Mouse (Mus musculus): ENCODE measurements around the gene Dhrs9.
"Not testable (repeated sequence)": the region's sequence is repeated elsewhere in the genome, so short reads cannot be mapped to it uniquely, and the experiment has no call there.

Gene Dhrs9

GRCm38 (mm10) chr2:69380281-69380680 is at the start of gene Dhrs9:
Gene Dhrs9, plus strand, starts transcription at chr2:69380445.
- DNase-seq (ENCODE audit: low spot score in 2 of 2) = peak; percentile 22 to 34

- DNase-seq (ENCODE audit: low spot score in 2 of 2) = not testable (repeated sequence)
Observed at GRCm38 (mm10) chr2:69331523-69331922, 48.7 kb upstream of the Dhrs9 start.

GRCm38 (mm10) chr2:69341506-69341905 is 38.7 kb upstream of the Dhrs9 start:
- no peak for DNase-seq (ENCODE audit: low spot score in 2 of 2)

GRCm38 (mm10) chr2:69342496-69343221 is 37.6 kb upstream of the Dhrs9 start, which contains the start of gene Abcb11:
Gene Abcb11, minus strand, starts transcription at chr2:69342616.
- no peak for DNase-seq (ENCODE audit: low spot score in 2 of 2)

- DNase-seq (ENCODE audit: low spot score in 2 of 2) = not testable (repeated sequence)
Observed at GRCm38 (mm10) chr2:69355402-69355801, 24.8 kb upstream of the Dhrs9 start.

- no peak for DNase-seq (ENCODE audit: low spot score in 2 of 2)
Observed at GRCm38 (mm10) chr2:69364831-69365230, 15.4 kb upstream of the Dhrs9 start.

GRCm38 (mm10) chr2:69365275-69365674 is 15.0 kb upstream of the Dhrs9 start:
- no peak for DNase-seq (ENCODE audit: low spot score in 2 of 2)

- DNase-seq (ENCODE audit: low spot score in 2 of 2) = no peak
Observed at GRCm38 (mm10) chr2:69376780-69377179, 3.5 kb upstream of the Dhrs9 start.

GRCm38 (mm10) chr2:69379801-69380200 is 444 bp upstream of the Dhrs9 start:
- DNase-seq (ENCODE audit: low spot score in 2 of 2) = no peak

- no peak for DNase-seq (ENCODE audit: low spot score in 2 of 2)
Observed at GRCm38 (mm10) chr2:69381740-69382139, 1.5 kb downstream of the Dhrs9 start.

GRCm38 (mm10) chr2:69382838-69383237 is 2.6 kb downstream of the Dhrs9 start:
- no peak for DNase-seq (ENCODE audit: low spot score in 2 of 2)

- DNase-seq (ENCODE audit: low spot score in 2 of 2) = no peak
Observed at GRCm38 (mm10) chr2:69386118-69386871, 6.0 kb downstream of the Dhrs9 start.

- no peak for DNase-seq (ENCODE audit: low spot score in 2 of 2)
Observed at GRCm38 (mm10) chr2:69393947-69394346, 13.7 kb downstream of the Dhrs9 start.

- DNase-seq (ENCODE audit: low spot score in 2 of 2) = no peak
Observed at GRCm38 (mm10) chr2:69395597-69396248, 15.5 kb downstream of the Dhrs9 start.

- DNase-seq (ENCODE audit: low spot score in 2 of 2) = no peak
Observed at GRCm38 (mm10) chr2:69396760-69397435, 16.7 kb downstream of the Dhrs9 start.

- peak in 1 of 2 experiments; percentile 12 for DNase-seq (ENCODE audit: low spot score in 2 of 2)
Observed at GRCm38 (mm10) chr2:69400866-69401604, 20.8 kb downstream of the Dhrs9 start.

GRCm38 (mm10) chr2:69401891-69402290 is 21.6 kb downstream of the Dhrs9 start:
- DNase-seq (ENCODE audit: low spot score in 2 of 2) = no peak

- DNase-seq (ENCODE audit: low spot score in 2 of 2) = no peak
Observed at GRCm38 (mm10) chr2:69402309-69402708, 22.1 kb downstream of the Dhrs9 start.

- no peak for DNase-seq (ENCODE audit: low spot score in 2 of 2)
Observed at GRCm38 (mm10) chr2:69405692-69406091, 25.4 kb downstream of the Dhrs9 start.

- no peak for DNase-seq (ENCODE audit: low spot score in 2 of 2)
Observed at GRCm38 (mm10) chr2:69414539-69414938, 34.3 kb downstream of the Dhrs9 start.

- no peak for DNase-seq (ENCODE audit: low spot score in 2 of 2)
Observed at GRCm38 (mm10) chr2:69415070-69415469, 34.8 kb downstream of the Dhrs9 start.
